In genomic region chr4:126141021-126141420, GRCm38 (mm10) we compare ENCODE assay signal across 17 mouse cellular contexts. TPM values are rescaled to one million over a fixed set of nuclear protein-coding genes. Genes with fewer than 3 reads are reported as not detected.
DNase-seq lines count a peak whose midpoint lies in the region; ATAC-seq lines count a peak whose summit lies in the region.
"Had no signal": no experiment of that assay in that cellular context is flagged by ENCODE, and none has a peak within 500 bp of the region (broad histone marks: within the 10 kb centered on the region; RNA-seq: fewer than 3 reads in every experiment).

No protein-coding gene starts in this region.

- no peaks in the 10 kb centered on the region for H3K9me3 ChIP-seq in heart, embryonic 14.5 days (ENCODE audit: control insufficient read depth, low read length)
- no peaks in the 10 kb centered on the region for H3K9me3 ChIP-seq in liver, embryonic 15.5 days (replicated peaks)
- H3K9me3 ChIP-seq: embryonic facial prominence, embryonic 15.5 days; forebrain, embryonic 13.5 days had no signal

- ATAC-seq in heart, embryonic 14.5 days (ENCODE audit: insufficient number of reproducible peaks, insufficient read depth, low FRiP score, low read depth) = 0 out of 2 replicates have a peak, but pooled peaks have one; percentile 8
- ATAC-seq in liver, embryonic 15.5 days (ENCODE audit: insufficient read depth) = peak; percentile 35; the same call in 1 of the 2 replicates
- ATAC-seq: CD4-positive, CD25-positive, alpha-beta regulatory T cell, adult 4 months; forebrain, embryonic 13.5 days; hindbrain, embryonic 16.5 days had no signal

- no peak overlapping the region for H3K9ac ChIP-seq in heart, embryonic 14.5 days (ENCODE audit: low read length)
- H3K9ac ChIP-seq in liver, embryonic 15.5 days = no peak overlapping the region
- H3K9ac ChIP-seq: embryonic facial prominence, embryonic 15.5 days; forebrain, embryonic 13.5 days had no signal

- peaks cover 40% of the 10 kb centered on the region for H3K36me3 ChIP-seq in heart, embryonic 14.5 days (ENCODE audit: control insufficient read depth, insufficient read depth, low read length)
- peaks cover 29% of the 10 kb centered on the region for H3K36me3 ChIP-seq in liver, embryonic 15.5 days (replicated peaks)

- peak overlapping the region; percentile 27 to 62; a peak in 3 of 4 replicates for H3K27ac ChIP-seq in heart, embryonic 14.5 days (replicated peaks in 1 of 2; ENCODE audit: control insufficient read depth in 1 of 2, insufficient read depth in 1 of 2, low read depth in 2 of 2, low read length in 2 of 2)
- no peak overlapping the region for H3K27ac ChIP-seq in liver, embryonic 15.5 days (replicated peaks)
- H3K27ac ChIP-seq: embryonic facial prominence, embryonic 15.5 days; forebrain, embryonic 13.5 days had no signal

- no peak for DNase-seq in heart, postnatal 25 days (ENCODE audit: low spot score)
- DNase-seq in lung, postnatal 10 days = peak; percentile 60
- no peak for DNase-seq in lung, postnatal 25 days (ENCODE audit: low spot score)
- DNase-seq in kidney, postnatal 25 days = peak; percentile 42 to 70
- no peak for DNase-seq in gastrocnemius, postnatal 25 days
- DNase-seq in left cerebral cortex, adult 11 months (ENCODE audit: low spot score) = no peak
- DNase-seq: cerebellum, postnatal 25 days; left cerebral cortex, postnatal 4 days; right cerebral cortex, adult 18-20 months; thymus, adult 18-20 months had no signal

- no peaks in the 10 kb centered on the region for H3K27me3 ChIP-seq in heart, embryonic 14.5 days (ENCODE audit: control insufficient read depth, insufficient read depth, low read length)
- no peaks in the 10 kb centered on the region for H3K27me3 ChIP-seq in liver, embryonic 15.5 days
- H3K27me3 ChIP-seq: embryonic facial prominence, embryonic 15.5 days; forebrain, embryonic 13.5 days had no signal

- intact Hi-C loops in heart, postnatal 25 days (cut with DNase I) = no loop called here

- no peak overlapping the region for H3K4me2 ChIP-seq in heart, embryonic 14.5 days (ENCODE audit: low read length)
- H3K4me2 ChIP-seq in liver, embryonic 15.5 days = no peak overlapping the region
- H3K4me2 ChIP-seq: embryonic facial prominence, embryonic 15.5 days; forebrain, embryonic 13.5 days had no signal

- WGBS in heart, embryonic 14.5 days = 68% methylated on average over 5 of the region's 5 CpGs
- WGBS in liver, embryonic 15.5 days (ENCODE audit: insufficient replicate concordance) = 66% methylated on average over 5 of the region's 5 CpGs

- no peak overlapping the region for H3K4me3 ChIP-seq in heart, embryonic 14.5 days (ENCODE audit: control insufficient read depth in 1 of 2, insufficient read depth in 1 of 2, low read depth in 1 of 2, low read length in 2 of 2)
- no peak overlapping the region for H3K4me3 ChIP-seq in liver, embryonic 15.5 days (replicated peaks)
- H3K4me3 ChIP-seq: embryonic facial prominence, embryonic 15.5 days; forebrain, embryonic 13.5 days had no signal

- H3K4me1 ChIP-seq in heart, embryonic 14.5 days (ENCODE audit: control insufficient read depth in 2 of 2, insufficient read depth in 2 of 2, low read length in 2 of 2) = peaks cover 10 to 11% of the 10 kb centered on the region in 2 experiments; a peak in 3 of 4 replicates
- no peaks in the 10 kb centered on the region for H3K4me1 ChIP-seq in liver, embryonic 15.5 days (replicated peaks)
- H3K4me1 ChIP-seq: forebrain, embryonic 13.5 days had no signal

RNA-seq across cellular contexts. Expression of gene Eva1b, which starts 6.5 kb away (rescaled TPM):
- 31.8 and 33.9 TPM in 2 replicates for polyA plus RNA-seq in heart, embryonic 14.5 days (2014; fragmentation: Nextera tagmentation; extraction: Ambion mirVana)
- total RNA-seq in heart, postnatal 25 days (2021) = 10 to 100 TPM; 15.2 to 17.6 TPM
- 12.5 and 14.0 TPM in 2 replicates for polyA plus RNA-seq in liver, embryonic 15.5 days (2015; fragmentation: Nextera tagmentation; extraction: Ambion mirVana)
- total RNA-seq in gastrocnemius, postnatal 25 days (2021) = 1 to 10 TPM; 6.3 to 6.8 TPM

RNA-seq across cellular contexts. Expression of gene Sh3d21, which starts 22.3 kb away (rescaled TPM):
- 2.5 and 2.7 TPM in 2 replicates for polyA plus RNA-seq in heart, embryonic 14.5 days (2014; fragmentation: Nextera tagmentation; extraction: Ambion mirVana)
- 1 to 10 TPM; 1.9 to 3.1 TPM for total RNA-seq in heart, postnatal 25 days (2021)
- 1.4 and 1.6 TPM in 2 replicates for polyA plus RNA-seq in liver, embryonic 15.5 days (2015; fragmentation: Nextera tagmentation; extraction: Ambion mirVana)
- total RNA-seq in gastrocnemius, postnatal 25 days (2021) = 1 to 10 TPM in 1 of 2 experiments, under 1 TPM in 1; 0.94 to 1.3 TPM
- total RNA-seq: megakaryocyte, adult 5-6 weeks had no signal

RNA-seq across cellular contexts. Expression of gene Stk40, which starts 37.3 kb away (rescaled TPM):
- 13.1 and 17.8 TPM in 2 replicates for polyA plus RNA-seq in heart, embryonic 14.5 days (2014; fragmentation: Nextera tagmentation; extraction: Ambion mirVana)
- total RNA-seq in heart, postnatal 25 days (2021) = 10 to 100 TPM; 37.6 to 38.7 TPM
- 13.1 and 15.5 TPM in 2 replicates for polyA plus RNA-seq in liver, embryonic 15.5 days (2015; fragmentation: Nextera tagmentation; extraction: Ambion mirVana)
- 10 to 100 TPM; 70.8 to 75.6 TPM for total RNA-seq in gastrocnemius, postnatal 25 days (2021)

RNA-seq across cellular contexts. Expression of gene Lsm10, which starts 44.6 kb away (rescaled TPM):
- 45.4 and 49.1 TPM in 2 replicates for polyA plus RNA-seq in heart, embryonic 14.5 days (2014; fragmentation: Nextera tagmentation; extraction: Ambion mirVana)
- 10 to 100 TPM; 10.7 to 12.1 TPM for total RNA-seq in heart, postnatal 25 days (2021)
- polyA plus RNA-seq in liver, embryonic 15.5 days (2015; fragmentation: Nextera tagmentation; extraction: Ambion mirVana) = 25.5 and 26.7 TPM in 2 replicates
- 1 to 10 TPM; 6.7 to 7.6 TPM for total RNA-seq in gastrocnemius, postnatal 25 days (2021)

Comparison
In these comparisons a context has a peak if more than half of its experiments do, and no peak if none do; other contexts are left out.
1. DNase-seq: peak in lung, postnatal 10 days (single experiment) and kidney, postnatal 25 days (2 of 2); none in heart, postnatal 25 days (single experiment), lung, postnatal 25 days (single experiment), gastrocnemius, postnatal 25 days (single experiment) and left cerebral cortex, adult 11 months (single experiment).